ENCODE assay signal across 9 mouse cellular contexts in the genomic region with DNA sequence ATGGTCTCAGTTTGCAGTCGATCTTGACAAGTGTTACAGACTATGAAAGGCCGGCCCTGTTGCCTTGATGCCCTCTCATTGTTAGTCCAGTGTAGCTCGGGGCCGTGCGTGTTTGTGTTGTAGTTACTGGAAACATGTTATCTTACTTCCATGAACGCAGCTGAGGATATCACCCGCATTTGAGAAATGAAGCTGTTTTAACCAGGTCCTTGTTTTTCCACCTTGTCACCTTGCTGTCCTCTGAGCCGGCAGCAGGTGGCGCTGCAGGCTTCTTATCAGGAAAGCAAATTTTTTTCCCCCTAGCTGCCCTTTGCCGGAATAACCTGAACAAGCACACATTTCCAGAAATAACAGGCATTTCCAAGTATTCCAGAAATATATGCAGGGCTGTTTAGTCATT.
DNase-seq lines count a peak whose midpoint lies in the region; TF ChIP-seq lines count a peak whose summit lies in the region.
"Had no signal": no experiment of that assay in that cellular context is flagged by ENCODE, and none has a peak within 500 bp of the region (broad histone marks: within the 10 kb centered on the region; RNA-seq: fewer than 3 reads in every experiment).

No protein-coding gene starts in this region.

- no peaks in the 10 kb centered on the region for H3K4me1 ChIP-seq in kidney, adult 2 months (ENCODE audit: control insufficient read depth, insufficient read depth, low read length)
- H3K4me1 ChIP-seq: embryonic facial prominence, embryonic 13.5 days had no signal

- WGBS in kidney, adult 2 months = 21% methylated on average over 10 of the region's 10 CpGs

- peak; percentile 88 for TF ChIP-seq CTCF in kidney, adult 2 months (conservative IDR thresholded peaks at IDR 0.05; ENCODE audit: insufficient read depth, insufficient read length, low read depth, low read length)

- intact Hi-C loops in left cerebral cortex, postnatal 4 days (cut with DNase I) = loop anchor here (5.0 to 10.0 kb wide), 2 partner anchors 439 to 1371 kb away; a partner anchor contains a TSS

- no peaks in the 10 kb centered on the region for H3K36me3 ChIP-seq in kidney, adult 2 months (ENCODE audit: control insufficient read depth, insufficient read depth, low read length)
- H3K36me3 ChIP-seq: embryonic facial prominence, embryonic 13.5 days had no signal

- H3K4me3 ChIP-seq in kidney, adult 2 months (ENCODE audit: insufficient read depth, low read depth, low read length) = no peak overlapping the region
- H3K4me3 ChIP-seq: embryonic facial prominence, embryonic 13.5 days had no signal

- H3K27ac ChIP-seq in kidney, adult 2 months (ENCODE audit: insufficient read depth, low read depth, low read length) = no peak overlapping the region
- H3K27ac ChIP-seq: embryonic facial prominence, embryonic 13.5 days had no signal

- peak; percentile 23 to 42 for DNase-seq in urinary bladder, adult 18-20 months (ENCODE audit: low spot score in 2 of 2)
- DNase-seq in urinary bladder, postnatal 10 days (ENCODE audit: low spot score) = no peak
- DNase-seq in cerebellum, postnatal 36 days = peak; percentile 58 to 64
- peak; percentile 5 to 15 for DNase-seq in gastrocnemius, adult 8-10 months (ENCODE audit: low spot score in 2 of 2)
- peak; percentile 59 for DNase-seq in kidney, adult 2 months
- DNase-seq in left cerebral cortex, postnatal 4 days = peak; percentile 76
- peak; percentile 63 for DNase-seq in neural tube, embryonic 10.5 days (ENCODE audit: extremely low spot score, low spot score)
- peak; percentile 3 to 6 for DNase-seq in thymus, postnatal 36 days

- no peaks in the 10 kb centered on the region for H3K27me3 ChIP-seq in kidney, adult 2 months (replicated peaks; ENCODE audit: control insufficient read depth, insufficient read depth, low read length)
- H3K27me3 ChIP-seq: embryonic facial prominence, embryonic 13.5 days had no signal

- TF ChIP-seq POLR2A in kidney, adult 2 months (IDR thresholded peaks at IDR 0.05; ENCODE audit: low read depth, low read length) = no peak
